Mouse (Mus musculus) left cerebral cortex, adult 2 months (tissue): ENCODE measurements around the gene Cldn1. TPM values are rescaled to one million over a fixed set of nuclear protein-coding genes. Genes with fewer than 3 reads are reported as not detected.
A peak's percentile ranks its signal among the peaks of the same experiment; 100 is the strongest.

Experiments used
- DNase-seq, 2 experiments: peaks; one replicate each; pipeline ENCODE4 v3.0.0; 2021 to 2022; ENCODE audit warnings: low spot score in 2 of 2, mixed read lengths in 1 of 2; ENCODE audit errors: extremely low spot score in 1 of 2
- H3K27ac ChIP-seq: fragments of 200-600 bp; 2 replicates; pipeline ENCODE4 v1.8.1; 2022
- H3K4me3 ChIP-seq: fragments of 200-600 bp; 2 replicates; pipeline ENCODE4 v1.8.1; 2022
- CTCF ChIP-seq: fragments of 200-600 bp; IDR thresholded peaks from 2 replicates; pipeline ENCODE4 v1.8.1; 2022; ENCODE audit warnings: antibody characterized with exemption, mild to moderate bottlenecking, moderate library complexity
- intact Hi-C: fragments of 180-260 bp; cut with DNase I; formaldehyde crosslinking; loops from one replicate; pipeline ENCODE4 v1.15.1; 2025
- total RNA-seq, 2 experiments: library from RNA; stranded (reverse); gene quantifications; 2 replicates each; pipeline ENCODE4 v1.2.3; 2021

The Cldn1 gene
- total RNA-seq, 2 experiments from 2014 or later: 2.1 to 2.2 TPM

DNA sequence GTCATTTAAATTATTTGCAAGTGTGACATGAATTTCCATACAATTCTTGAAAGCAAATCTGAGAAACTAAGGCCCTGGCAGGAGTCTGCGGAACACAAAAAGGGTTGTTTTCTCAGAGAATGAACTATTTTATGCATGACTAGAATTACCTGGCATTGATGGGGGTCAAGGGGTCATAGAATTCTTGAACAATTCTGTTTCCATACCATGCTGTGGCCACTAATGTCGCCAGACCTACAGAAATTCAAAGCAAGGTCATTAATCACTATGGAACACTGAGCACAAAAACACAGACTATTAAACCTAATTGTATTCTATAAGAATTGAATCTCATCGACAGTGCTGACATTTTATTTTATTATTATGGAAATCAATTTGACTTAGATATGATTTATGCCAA is 10.9 kb downstream of the Cldn1 start:
- no peak overlapping the region for H3K4me3 ChIP-seq
- DNase-seq: no peak
- H3K27ac ChIP-seq: no peak overlapping the region
- intact Hi-C loops: no loop called here
- TF ChIP-seq CTCF: no peak

DNA sequence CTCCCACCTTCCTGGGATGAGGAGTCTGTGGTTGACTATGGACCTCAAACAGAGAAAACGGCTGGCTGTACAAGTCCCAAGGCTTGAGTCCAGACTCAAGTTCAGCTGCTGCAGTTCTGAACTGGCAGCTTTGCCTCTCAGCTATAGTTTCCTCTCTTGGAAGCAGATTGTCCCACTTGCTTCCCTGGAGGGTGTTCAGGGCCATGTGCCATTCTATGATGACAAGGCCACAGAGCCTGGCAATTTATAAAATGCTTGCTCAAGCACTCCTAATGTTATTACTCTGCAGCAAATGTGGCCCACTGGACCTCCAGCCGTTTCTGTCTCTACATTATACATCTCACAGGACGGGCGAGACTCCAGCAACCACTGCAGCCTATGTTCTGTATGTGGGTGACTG is 12.0 kb downstream of the Cldn1 start:
- no peak for TF ChIP-seq CTCF
- no peak overlapping the region for H3K27ac ChIP-seq
- no peak for DNase-seq
- intact Hi-C loops: no loop called here
- H3K4me3 ChIP-seq: no peak overlapping the region

DNA sequence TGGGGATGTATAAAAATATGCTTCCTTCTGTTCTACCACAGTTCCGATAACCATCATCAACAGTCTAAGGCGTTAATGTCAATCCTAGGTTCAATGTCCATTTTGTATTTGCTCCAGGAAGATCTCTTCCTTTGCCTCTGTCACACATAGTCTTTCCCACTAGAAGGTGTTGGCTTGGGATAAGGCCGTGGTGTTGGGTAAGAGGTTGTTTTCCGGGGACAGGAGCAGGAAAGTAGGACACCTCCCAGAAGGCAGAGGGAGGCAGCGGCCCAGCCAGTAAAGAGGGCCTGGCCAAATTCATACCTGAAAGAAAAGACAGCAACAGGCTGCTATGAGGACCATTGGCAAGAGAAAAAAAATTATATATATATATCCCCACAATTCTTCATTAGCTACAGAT is 12.7 kb downstream of the Cldn1 start:
- intact Hi-C loops: no loop called here
- DNase-seq: no peak
- Histone ChIP-seq H3K27ac (no peak overlapping the region), H3K4me3 (no peak overlapping the region)
- no peak for TF ChIP-seq CTCF

DNA sequence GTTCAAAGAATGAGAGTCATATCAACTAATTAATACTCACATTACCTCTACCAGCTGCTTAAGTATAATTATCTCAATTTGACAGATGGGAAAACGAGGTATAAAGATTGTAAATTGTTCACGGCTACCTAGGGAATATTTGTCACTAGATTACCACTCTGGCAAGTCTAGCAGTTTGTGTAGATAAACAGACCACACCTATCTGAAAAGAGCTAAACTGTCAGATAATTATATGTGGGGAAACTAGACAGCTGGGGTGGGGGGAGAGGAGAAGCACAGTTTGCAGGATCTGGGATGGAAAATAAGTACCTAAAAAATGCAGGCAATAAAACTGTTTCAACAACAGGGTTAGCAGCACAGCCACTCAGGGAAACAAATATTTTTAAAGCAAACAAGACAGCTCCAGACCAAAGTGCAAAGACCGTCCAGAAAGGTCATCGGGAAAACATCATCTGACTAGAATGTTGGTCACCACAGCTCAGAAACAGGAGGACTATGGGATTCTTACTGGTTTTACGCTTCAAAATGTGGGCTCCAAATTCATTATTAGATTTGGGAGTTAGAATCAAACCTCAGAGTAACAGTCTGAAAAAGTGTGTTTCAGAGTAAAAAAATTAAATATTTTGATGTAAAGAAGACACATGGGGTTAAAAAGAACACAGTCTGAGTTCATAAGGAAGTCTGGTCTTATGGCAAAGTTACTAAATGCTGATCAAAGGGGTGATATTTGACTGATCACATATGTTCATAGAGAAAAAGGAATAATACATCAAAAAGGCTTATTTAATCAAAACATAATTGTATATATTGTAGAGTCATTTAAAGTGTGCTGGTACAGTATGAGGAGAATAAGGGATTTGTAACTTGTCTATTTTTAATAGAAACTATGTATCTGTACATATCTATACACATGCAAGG is 13.5 kb downstream of the Cldn1 start:
- H3K4me3 ChIP-seq: no peak overlapping the region
- TF ChIP-seq CTCF: no peak
- no peak overlapping the region for H3K27ac ChIP-seq
- no peak for DNase-seq
- intact Hi-C loops: no loop called here

DNA sequence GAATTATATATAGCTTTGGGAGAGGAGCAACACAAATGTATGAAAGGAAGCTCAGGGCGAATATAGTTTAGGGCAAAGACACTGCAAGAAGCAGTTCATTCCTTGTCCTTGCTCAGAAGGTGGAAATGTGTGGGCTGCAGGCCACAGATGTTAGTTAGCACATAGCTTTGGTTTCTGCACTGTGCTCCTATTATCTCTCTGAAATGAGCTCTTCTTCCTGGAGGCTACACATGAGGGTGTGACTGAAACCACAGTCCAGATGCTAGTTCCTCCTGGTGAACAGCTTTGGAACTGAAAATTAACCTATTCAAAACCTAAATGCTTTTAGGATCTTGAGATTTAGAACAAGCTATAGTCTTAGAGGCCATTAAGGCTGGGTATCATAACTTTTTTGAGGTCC is 16.1 kb downstream of the Cldn1 start:
- DNase-seq: no peak
- intact Hi-C loops: no loop called here
- TF ChIP-seq CTCF: no peak
- no peak overlapping the region for H3K4me3 ChIP-seq
- no peak overlapping the region for H3K27ac ChIP-seq

DNA sequence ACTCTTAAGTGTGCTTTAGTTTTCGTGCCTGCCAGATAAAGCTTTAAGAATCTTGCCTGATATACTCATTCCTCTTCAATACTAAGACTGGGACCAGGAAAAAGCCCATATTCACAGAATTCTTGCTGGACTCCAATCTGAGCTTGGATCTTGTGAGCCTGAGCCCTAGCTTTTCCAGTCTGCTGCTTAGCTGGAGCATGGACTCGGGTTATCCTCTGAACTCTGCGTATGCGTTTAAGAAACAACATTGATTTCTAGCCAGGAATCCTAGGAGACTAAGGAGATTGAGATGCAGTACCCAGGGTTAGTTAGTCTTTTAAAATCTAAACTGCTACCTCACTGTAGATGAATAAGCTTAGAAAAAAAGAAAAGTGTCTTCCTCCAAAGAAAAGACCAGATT is 20.9 kb downstream of the Cldn1 start:
- Histone ChIP-seq H3K4me3 (no peak overlapping the region), H3K27ac (no peak overlapping the region)
- intact Hi-C loops: no loop called here
- no peak for TF ChIP-seq CTCF
- DNase-seq: no peak

DNA sequence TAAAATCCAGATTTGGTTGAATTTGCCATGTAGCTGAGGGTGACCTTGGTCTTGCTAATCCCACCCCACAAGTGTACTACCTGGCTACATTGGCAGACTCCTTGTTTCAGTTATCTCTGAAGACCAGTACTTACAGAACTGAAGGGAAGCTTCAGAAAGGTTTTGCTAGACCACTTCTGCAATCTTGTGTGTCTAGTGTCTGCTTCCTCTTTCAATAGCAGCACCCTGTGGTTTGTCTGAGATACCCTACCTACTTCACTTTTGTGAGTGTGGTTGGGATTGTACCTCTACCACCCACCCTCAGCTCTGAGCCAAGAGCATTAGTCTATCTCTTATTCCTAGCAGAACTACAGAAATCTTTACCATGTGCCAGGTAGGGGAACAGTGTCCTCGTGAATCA is 22.8 kb downstream of the Cldn1 start:
- DNase-seq: no peak
- intact Hi-C loops: no loop called here
- no peak overlapping the region for H3K27ac ChIP-seq
- H3K4me3 ChIP-seq: no peak overlapping the region
- TF ChIP-seq CTCF: no peak

DNA sequence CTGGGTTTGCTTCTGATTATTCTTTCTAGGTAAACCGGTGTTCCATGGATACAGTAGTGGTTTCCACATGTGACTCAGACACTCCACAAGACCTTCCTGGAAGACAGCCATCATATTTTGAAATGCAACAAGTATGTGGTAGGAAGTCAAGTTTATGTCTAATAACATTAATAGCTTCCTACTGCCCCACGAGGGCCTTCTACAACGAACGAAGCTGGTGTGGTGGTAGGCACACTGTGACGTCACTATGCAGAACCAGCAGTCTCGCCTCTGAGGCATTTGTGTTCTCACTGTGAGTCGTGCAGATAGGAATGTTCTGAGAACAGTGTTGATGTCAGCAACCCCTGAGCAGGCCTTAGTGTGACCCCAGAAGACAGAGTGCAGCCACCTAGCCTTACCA is 55.4 kb downstream of the Cldn1 start:
- TF ChIP-seq CTCF: no peak
- intact Hi-C loops: no loop called here
- Histone ChIP-seq H3K4me3 (no peak overlapping the region), H3K27ac (no peak overlapping the region)
- DNase-seq: no peak

DNA sequence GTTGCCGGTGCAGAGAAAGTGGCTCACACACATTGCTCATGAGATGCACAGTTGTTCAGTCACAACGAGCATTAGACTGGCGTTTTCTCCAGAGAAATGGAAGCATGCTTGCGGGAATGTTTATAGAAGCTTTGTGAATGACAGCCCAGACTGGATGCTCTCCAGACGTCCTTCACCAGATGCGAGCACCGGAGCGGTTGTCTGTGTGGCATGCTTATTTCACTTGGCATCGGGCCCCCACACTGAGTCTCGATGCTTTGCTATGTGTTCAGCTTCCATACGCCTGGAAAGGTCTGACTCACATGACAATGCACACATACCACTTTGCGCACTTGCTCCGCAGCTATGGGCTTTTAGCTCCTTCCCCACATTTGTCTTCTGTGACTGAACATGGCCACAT is 56.8 kb downstream of the Cldn1 start:
- Histone ChIP-seq H3K27ac (no peak overlapping the region), H3K4me3 (0 out of 2 replicates have a peak overlapping the region, but pooled peaks have one; percentile 11)
- intact Hi-C loops: no loop called here
- DNase-seq: peak in 1 of 2 experiments; percentile 14
- TF ChIP-seq CTCF: no peak

DNA sequence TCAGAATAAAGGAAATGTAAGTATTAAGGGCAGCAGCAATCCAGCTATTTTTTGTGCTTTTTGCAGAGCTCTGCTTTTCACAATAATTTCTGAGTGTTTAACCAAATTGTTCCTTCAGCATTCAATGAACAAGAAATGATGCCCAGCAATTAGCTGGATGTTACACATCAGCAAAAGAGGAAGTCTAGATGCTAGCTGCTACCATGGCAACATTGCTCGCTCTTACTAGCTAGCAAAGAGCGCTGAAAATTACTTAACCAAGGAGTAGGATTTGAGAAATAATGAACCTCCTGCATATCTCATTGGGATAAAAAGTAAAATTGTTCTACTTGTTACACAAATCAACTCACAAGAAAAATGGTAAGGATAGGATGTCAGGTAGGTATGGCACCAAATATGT is 62.2 kb downstream of the Cldn1 start:
- DNase-seq: no peak

More for the DNA sequence above, 62.2 kb downstream of the Cldn1 start:
- TF ChIP-seq CTCF: no peak
- no peak overlapping the region for H3K4me3 ChIP-seq
- intact Hi-C loops: no loop called here
- no peak overlapping the region for H3K27ac ChIP-seq

Other genes starting within 250 kb of the Cldn1 start
- gene Cldn16, start 91.3 kb upstream of the Cldn1 start, total RNA-seq: not detected
- not detected for gene Tmem207, start 154.9 kb upstream of the Cldn1 start, total RNA-seq
- gene Il1rap, start 209.9 kb upstream of the Cldn1 start, total RNA-seq: 10 to 100 TPM; 33.0 to 33.7 TPM